Mouse (Mus musculus): ENCODE results near the gene Plcd4.
"Not testable (repeated sequence)": the region's sequence is repeated elsewhere in the genome, so short reads cannot be mapped to it uniquely, and the experiment has no call there.

The Plcd4 gene

DNA sequence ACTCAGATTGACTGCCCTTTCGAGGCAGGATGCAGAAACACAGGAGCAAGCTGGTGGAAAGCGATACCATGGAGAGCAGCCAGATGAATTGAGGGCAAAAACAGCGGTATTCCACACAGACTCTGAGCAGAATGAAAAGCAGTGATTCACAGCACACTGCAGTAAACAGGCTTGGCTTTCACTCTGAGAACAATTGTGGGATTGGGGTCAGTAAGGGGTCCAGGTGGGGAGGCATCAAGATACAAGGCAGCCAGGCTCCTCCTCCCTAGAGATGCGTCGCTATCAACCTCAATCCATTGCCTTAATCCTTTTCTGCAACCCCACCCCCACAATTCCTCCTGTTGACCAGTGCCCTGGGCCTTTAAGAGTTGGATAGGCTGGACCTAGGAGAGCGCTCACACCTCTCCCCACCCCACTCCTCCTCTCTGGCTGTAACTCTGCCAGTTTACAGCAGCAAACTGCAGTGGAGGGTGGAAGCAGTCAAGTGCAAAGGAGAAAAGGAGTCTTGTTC lies at the start of gene Plcd4:
Gene Plcd4, plus strand, starts transcription at position 438 of the 511 bp plus-strand sequence.
- peak; percentile 64 to 76 for DNase-seq

DNA sequence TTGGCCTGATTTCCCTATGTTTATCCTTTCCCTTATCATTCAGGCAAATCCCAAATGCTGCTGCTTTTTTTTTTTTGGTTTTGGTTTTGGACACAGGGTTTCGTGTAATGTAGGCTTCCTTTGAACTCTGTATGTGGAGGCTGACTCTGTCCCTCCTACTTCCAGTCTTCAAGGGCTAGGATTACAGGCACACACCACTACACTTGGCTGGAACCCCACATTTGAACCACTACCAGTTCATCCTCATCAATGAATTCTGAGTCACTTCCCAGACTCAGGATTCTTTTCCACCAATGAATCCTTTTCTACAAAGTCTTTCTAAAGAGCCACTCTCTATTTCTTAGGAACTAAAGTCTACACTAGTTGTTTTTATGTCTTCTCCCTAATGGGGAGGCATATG lies 41.6 kb upstream of the Plcd4 start:
- no peak for DNase-seq

DNA sequence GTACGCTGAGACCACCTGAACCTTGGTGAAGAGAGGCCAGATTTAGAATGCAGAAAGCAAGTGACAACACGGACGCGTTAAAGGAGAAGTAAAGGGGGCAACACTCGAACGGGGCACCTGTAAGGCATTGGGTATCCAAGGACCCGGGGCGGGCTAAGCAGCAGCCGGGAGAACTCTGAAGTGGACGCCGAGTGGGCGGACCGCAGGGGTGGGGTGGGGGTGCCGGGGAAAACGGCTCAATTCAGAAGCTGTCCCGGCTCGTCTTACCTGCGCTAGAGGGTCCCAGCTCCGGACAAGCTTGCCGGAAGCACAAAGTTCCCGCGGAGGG lies 37.3 kb upstream of the Plcd4 start:
- no peak for DNase-seq

DNA sequence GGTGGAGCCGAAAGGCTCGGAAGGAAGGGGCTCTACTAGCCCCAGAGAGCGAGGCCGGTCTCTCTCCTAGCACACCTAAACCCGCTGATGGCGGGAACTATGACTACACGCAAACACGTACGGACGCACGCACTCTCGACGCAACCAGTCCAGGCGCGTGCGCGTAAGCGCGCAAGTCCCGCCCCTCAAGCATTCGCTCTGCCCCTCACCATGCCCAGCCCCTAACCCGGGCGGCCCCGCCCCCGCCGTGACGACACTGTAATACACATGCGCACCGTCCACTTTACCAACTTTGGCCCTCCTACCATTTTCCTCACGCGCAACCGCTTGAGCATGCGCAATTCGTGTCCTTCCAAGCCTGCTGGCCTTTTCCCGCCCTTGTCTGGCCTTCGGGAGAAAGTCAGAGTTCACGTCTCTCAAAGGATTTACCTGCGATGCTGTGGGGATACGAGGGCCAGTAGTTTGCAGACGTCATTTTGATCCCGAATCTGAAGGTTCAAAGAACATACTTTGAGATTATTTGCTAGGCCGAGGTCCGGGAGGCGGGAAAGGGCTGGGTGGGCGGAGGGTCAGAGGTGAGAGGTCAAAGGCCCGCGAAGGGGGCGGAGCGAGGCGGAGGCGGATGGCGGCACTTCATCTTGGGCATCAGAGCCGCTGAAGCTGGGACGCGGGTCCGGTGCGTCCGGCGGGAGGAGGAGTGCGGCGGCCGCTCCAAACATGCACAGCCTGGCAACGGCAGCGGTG lies 36.8 kb upstream of the Plcd4 start, which contains the start of gene Cnot9:
Gene Cnot9, plus strand, starts transcription at position 338 of the 744 bp plus-strand sequence.
- peak; percentile 100 for DNase-seq

- DNase-seq: peak; percentile 84 to 86
Observed at GRCm38 (mm10) chr1:74506471-74506881, 36.2 kb upstream of the Plcd4 start.

GRCm38 (mm10) chr1:74507780-74508179 lies 34.9 kb upstream of the Plcd4 start:
- no peak for DNase-seq

- no peak for DNase-seq
Observed at GRCm38 (mm10) chr1:74511306-74511705, 31.4 kb upstream of the Plcd4 start.

- not testable (repeated sequence) for DNase-seq
Observed at GRCm38 (mm10) chr1:74512999-74513398, 29.7 kb upstream of the Plcd4 start.

- DNase-seq: no peak
Observed at GRCm38 (mm10) chr1:74519875-74520274, 22.8 kb upstream of the Plcd4 start.

- no peak for DNase-seq
Observed at GRCm38 (mm10) chr1:74524746-74525145, 17.9 kb upstream of the Plcd4 start.

GRCm38 (mm10) chr1:74528589-74528988 lies 14.1 kb upstream of the Plcd4 start:
- no peak for DNase-seq

GRCm38 (mm10) chr1:74538650-74539049 lies 4.0 kb upstream of the Plcd4 start:
- peak; percentile 90 to 93 for DNase-seq

GRCm38 (mm10) chr1:74544184-74544583 lies 1.5 kb downstream of the Plcd4 start, which contains the start of gene Usp37:
Usp37 (minus strand) TSS chr1:74544284.
- no peak for DNase-seq

- no peak for DNase-seq
Observed at GRCm38 (mm10) chr1:74559061-74559460, 16.4 kb downstream of the Plcd4 start.

GRCm38 (mm10) chr1:74565834-74566233 lies 23.1 kb downstream of the Plcd4 start:
- no peak for DNase-seq

- DNase-seq: no peak
Observed at GRCm38 (mm10) chr1:74569739-74570719, 27.3 kb downstream of the Plcd4 start.

DNA sequence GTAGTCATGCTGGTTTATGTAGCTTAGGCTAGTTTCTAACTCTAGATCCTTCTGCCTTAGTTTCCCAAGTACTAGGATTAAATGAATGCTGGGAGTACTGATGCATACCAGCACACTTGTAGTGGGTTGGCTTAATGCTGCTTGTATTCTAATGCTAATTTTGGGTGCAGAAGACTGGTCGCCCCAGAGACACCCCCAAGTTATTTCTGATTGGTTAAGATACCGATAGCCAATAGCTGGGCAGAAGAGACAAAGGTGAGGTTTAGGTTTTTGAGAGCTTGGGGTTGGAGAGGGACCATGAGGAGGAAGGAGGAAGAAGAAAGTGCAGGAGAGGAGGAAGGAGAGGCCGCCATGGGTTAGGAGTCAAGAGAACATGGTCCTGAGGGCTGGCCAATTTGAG lies 39.9 kb downstream of the Plcd4 start:
- no peak for DNase-seq

- no peak for DNase-seq
Observed at GRCm38 (mm10) chr1:74584616-74585398, 42.1 kb downstream of the Plcd4 start.

GRCm38 (mm10) chr1:74587233-74587772 lies 44.6 kb downstream of the Plcd4 start:
- no peak for DNase-seq

GRCm38 (mm10) chr1:74587773-74588445 lies 45.2 kb downstream of the Plcd4 start, which contains the start of the genes Zfp142 and Bcs1l:
Zfp142 (minus strand) TSS chr1:74588246.
Bcs1l (plus strand) TSS chr1:74588289.
- DNase-seq: peak; percentile 98 to 99

- no peak for DNase-seq
Observed at GRCm38 (mm10) chr1:74594434-74594833, 51.7 kb downstream of the Plcd4 start.
